Mouse (Mus musculus) spleen, adult 2 months (tissue): ENCODE results near the gene Vinac1.

ENCODE experiments used
- CTCF ChIP-seq: fragments of 200-500 bp; IDR thresholded peaks from 2 replicates; pipeline ENCODE4 v1.5.1; 2011; ENCODE audit warnings: mild to moderate bottlenecking, inconsistent platforms; ENCODE audit not compliant: insufficient read depth, insufficient read length, insufficient replicate concordance; ENCODE audit errors: extremely low read depth
- POLR2A ChIP-seq: fragments of 200-500 bp; IDR thresholded peaks from 2 replicates; pipeline ENCODE4 v1.6.1; 2011; ENCODE audit warnings: low read depth, low read length, inconsistent platforms

GRCm38 (mm10) chr2:129047811-129048210 is at the start of gene Vinac1:
- TF ChIP-seq CTCF (no peak), POLR2A (no peak)
